Mouse (Mus musculus) monocyte, adult 5-6 weeks (primary cell): ENCODE results near the gene Tmem19. TPM values are rescaled to one million over a fixed set of nuclear protein-coding genes. Genes with fewer than 3 reads are reported as not detected.

Experiments
- ATAC-seq: fragments of 153-309, 156-312 bp; replicated peaks from 2 replicates; pipeline ENCODE4 v1.8.0; 2017; ENCODE audit warnings: mild to moderate bottlenecking; ENCODE audit not compliant: low TSS enrichment, insufficient number of reproducible peaks, severe bottlenecking, poor library complexity, low FRiP score
- total RNA-seq: library from RNA; stranded (forward); fragments of 200-1000, 200-491, 200-594 nt; gene quantifications from 3 replicates; pipeline ENCODE4 v1.2.3, GENCODE M21; 2017

The Tmem19 gene
- 21.0 to 32.8 TPM (median 30.4 TPM) in 3 replicates for total RNA-seq

DNA sequence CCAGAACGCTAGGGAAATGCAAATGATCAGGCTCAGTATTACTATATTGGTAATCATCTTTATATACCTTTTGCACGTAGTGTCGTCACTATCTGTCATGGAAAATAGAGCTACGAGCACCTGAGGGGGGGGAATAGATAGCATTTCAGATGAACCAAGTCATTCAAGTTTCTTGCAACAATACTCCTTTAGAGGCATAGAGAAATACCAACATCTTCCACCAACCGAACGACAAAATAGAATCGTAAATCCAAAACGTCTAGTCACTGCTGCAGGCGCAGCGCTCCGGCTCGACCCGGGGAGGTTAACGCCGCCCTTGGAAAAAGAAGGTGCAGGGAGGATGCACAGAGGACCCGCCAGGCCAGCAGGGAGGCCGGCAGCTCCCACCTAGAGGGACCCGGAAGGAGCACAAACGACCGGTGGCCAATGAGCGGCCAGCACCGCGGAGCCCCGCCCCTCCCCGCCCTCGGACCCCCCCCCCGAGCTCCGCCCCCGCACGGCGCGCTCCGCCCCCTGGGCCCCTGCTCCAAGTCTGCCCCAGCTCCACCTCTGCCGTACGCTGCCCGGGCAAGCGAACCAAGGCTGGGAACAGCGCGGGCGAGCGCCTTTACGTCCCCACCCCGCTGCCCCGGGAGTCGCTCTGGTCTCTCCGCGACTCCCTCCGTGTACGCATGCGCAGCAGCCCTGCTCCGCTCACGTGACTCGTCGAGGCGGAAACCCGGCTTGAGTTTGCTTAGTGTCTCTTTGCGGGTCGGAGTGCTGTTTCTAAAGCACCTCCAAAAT, at the start of gene Tmem19:
Gene Tmem19, minus strand, starts transcription at position 662 of the 783 bp plus-strand sequence.
- ATAC-seq, result peak; percentile 94

DNA sequence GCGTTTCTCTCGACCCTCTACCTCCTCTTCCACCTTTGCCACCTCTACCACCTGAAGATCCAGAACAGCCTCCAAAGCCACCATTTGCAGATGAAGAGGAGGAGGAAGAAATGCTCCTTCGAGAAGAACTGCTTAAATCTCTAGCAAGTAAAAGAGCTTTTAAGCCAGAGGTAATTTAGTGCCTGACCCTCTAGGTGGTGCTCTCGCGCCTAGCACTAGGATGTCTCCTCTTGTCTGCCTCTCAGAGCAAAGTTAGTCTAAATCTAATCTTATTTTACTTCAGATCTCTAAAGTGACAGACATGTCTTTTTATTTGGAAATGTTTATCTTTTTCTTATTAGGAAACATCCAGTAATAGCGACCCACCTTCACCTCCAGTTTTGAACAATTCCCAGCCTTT, 44.1 kb upstream of the Tmem19 start:
- ATAC-seq, result peak; percentile 61; the same call in 1 of the 2 replicates

DNA sequence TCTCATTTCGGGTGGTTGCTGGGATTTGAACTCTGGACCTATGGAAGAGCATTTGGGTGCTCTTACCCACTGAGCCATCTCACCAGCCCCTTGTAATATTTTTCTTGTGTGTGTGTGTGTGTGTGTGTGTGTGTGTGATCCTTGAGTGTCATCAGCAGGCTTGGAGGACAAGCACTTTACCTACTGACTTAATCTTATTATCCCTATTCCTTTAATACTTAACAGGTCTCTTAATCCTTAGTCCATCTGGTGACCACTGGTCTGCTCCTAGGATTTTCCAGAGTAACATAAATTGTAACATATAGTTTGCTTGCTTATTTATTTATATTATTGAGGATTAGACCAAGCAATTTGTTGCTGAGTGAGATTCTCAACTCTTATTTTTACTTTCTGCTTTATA, 29.6 kb upstream of the Tmem19 start:
- no peak for ATAC-seq

DNA sequence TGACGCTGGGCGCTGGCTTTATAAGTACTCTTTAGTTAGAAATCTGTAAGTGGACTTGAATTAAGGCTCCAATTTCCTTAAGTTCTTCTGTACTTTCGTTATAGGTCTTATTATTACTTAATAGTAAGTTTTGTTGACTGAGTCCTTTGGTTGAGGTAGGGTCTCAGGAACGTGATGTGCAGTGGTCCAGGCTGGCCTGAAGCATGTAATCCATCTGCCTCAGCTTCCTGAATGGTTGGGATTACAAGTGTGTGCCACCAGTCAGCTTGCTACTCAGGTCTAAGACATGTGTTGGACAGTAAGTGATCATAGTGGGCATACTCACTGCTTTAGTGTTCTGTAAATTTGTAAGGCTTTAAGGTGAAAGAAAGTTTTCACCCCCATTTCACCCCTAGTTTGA, 28.8 kb upstream of the Tmem19 start:
- ATAC-seq, result no peak

DNA sequence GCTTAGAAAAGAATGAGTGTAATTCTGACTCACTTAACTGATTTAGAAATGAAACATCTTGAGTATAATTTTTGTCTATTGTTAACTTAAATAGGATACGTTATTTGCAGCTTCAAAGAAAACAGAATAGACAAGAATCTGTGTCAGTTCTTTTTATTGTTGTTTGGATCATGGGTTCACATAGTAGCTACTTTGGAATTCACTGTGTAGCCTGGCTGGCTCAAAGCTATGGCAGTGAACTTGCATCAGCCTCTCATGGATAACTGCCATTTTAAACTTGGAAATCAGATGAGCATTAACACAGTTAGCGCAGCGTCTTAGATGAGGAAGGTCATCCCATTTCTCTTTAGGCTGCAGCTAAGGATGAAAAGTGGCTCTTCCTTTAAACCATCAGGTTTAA, 25.6 kb upstream of the Tmem19 start:
- no peak for ATAC-seq

DNA sequence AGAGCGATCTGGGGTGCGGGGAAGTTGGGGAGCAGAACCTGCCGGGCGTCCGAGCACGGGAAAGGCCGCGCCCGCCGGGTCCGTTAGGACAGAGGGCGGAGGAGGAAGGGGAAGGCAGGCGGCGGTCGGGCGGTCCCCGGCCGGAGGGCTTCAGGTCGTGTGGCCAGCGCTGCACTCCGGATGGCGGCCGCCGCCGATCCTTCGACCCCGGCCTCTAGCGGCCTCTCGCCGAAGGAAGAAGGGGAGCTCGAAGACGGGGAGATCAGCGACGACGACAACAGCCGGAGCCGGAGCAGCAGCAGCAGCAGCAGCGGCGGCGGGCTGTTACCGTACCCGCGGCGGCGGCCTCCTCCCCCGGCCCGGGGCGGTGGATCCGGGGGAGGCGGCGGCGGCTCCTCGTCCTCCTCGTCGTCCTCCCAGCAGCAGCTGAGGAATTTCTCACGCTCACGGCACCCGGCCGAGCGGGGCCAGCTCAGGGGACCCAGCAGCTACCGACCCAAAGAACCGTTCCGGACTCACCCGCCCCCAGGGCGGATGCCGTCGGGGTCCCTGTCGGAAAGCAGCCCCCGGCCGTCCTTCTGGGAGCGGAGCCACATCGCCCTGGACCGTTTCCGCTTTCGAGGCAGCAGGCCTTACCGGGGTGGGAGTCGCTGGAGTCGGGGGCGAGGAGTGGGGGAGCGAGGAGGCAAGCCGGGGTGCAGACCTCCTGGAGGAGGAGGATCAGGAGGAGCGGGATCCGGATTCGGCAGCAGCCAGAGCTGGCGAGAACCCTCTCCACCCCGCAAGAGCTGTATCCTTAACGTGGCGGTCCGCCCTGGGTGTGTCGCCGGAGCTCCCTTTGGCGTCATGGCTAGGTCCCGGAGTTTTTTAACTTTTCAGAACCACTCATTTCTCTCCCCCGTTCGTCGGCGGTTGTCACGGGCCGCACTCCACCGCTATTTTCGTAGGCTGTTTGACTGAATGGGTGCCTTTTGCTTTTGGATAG, 23.0 kb upstream of the Tmem19 start:
- ATAC-seq, result peak; percentile 18; the same call in 1 of the 2 replicates

DNA sequence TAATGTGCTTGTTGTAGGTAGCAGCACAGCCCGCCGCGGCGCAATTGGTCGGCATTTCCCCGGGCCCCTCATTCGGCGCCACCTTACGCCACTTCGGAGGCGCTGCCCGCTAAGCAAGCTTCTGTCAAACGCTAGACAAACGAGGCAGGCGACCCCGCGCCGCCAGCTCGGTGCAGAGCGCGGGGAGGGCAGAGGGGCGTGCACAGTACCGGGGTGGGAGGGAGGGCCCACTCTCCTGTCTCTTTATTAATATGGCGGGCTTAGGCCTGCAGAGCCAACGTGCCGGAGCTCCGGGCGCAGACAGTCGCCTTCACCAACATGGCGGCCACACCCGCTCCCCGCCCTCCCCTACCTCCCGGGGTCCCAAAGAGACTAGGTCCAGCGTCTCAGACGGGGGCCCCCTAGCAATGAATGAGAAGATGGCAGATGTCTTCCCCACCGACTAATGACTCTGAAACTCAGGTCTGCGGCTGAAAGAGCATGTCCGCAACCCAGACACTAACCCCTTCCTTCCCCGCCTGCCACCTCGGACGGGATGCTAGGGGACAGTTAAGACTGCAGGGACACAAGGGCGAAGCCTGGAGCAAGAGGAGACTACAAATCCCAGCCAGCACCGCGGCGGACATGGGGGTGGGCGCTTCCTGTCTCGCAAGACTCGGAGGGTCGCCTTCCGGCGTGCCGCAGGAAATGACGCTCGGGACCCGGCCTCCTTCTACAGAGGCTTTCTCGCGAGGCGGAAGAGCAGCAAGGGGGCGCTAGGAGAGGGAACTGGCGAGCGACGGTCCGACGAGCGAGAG, 22.1 kb upstream of the Tmem19 start, which contains the start of the genes Thap2 and Zfc3h1:
Gene Thap2, minus strand, starts transcription at position 223 of the 797 bp plus-strand sequence.
Gene Zfc3h1, plus strand, starts transcription at position 739 of the 797 bp plus-strand sequence.
- ATAC-seq, result peak; percentile 95

DNA sequence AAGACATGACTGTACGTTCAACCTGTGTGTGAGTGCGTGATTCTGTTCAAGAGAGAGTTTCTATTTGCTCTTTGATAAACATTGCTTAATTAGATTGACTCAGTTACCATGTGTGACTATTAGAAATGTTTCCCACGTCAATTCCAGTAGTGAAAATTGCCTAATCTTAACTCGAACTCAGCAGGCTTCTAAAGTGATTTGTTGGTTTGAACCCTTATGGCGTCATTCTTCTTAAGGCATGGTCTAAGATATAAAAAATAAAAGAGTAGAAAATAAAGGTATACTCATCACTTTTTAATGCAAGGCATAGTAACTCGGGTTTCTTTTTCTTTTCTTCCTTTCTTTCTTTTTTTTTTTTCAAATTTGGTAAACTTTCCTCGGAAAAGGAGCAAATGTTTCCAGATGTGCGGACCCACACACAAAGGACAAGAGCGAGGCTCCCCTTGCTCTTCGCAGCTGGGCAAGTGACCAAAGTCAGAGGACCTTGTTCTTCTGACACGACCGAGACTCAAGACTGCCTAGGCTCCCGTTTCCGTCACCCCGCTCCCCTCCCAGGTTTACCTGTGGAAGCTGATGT, 21.4 kb upstream of the Tmem19 start:
- ATAC-seq, result no peak

DNA sequence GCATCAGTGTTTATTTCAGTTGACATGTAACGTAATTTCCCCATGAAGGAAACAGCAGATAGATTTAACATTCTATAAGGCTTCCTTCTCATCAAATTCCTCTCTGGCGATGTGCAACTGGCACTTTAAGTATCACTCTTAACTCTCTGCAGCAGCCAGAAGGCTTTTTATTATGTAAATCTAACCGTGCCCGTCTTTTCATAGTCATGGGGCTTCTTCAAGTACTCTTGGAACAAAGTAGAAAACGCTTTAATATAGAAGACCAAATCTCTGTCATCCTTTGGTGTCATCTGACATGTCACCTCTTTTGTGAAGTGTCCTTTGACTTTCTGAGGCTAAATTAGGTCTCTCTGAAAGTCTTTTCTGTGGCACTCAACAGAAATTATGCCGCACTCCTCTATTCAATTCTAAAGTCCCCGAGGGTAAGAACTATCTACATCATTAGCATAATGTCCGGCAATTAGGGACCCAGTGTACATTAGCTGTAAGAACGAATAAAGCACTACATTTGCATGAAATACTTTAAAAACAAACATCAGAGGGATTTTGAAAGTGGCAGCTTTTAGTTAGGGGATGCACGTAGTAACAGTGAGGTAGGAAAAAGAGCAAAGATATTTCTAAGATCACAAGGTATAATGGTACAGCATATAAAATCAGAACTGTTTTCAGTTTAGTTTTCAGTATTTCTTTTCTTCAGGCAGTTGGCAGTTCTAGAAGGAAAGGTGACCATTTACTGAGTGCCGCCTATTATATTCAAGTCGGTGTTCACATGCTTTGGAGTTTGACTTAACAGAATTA, 20.7 kb upstream of the Tmem19 start:
- ATAC-seq, result no peak

DNA sequence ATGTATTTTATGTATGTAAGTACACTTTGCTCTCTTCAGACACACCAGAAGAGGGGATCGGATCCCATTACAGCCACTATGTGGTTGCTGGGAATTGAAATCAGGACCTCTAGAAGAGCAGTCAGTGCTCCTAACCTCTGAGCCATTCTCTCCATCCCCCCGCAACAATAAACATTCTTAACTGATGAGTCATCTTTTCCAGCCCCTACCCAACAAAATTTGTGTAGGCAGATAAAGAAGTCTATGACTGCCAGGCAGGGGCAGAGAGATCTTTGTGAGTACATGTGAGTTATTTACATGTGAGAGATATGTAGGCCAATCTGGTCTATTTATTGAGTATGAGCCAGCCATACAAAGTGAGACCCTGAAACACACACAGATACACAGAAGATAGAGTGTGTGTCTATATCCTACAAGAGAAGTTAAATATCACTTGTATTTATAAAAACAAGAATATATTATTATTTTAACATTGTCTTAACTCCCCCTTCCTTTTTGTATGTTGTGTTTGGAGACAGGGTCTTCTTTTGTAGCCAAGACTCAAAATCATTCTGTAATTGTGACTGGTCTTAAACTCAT, 19.3 kb upstream of the Tmem19 start:
- no peak for ATAC-seq

DNA sequence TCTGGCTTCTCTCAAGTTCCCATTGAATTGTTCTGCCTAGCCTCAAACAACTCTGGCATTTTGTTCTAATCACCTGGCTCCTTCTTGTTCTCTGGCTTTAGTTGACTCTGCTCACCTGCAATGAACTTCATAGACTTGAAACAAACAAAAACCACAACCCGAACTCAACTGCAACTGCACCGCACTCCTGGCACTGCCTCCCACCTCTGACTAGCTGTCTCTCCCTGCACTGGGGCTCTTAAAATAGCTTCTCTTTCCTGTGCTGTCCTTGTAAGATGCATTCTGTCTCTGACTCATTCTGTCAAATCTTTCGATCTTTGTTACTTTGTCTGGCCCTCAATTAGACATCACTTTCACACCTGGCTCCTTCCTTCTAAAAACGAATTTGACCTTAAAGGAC, 850 bp upstream of the Tmem19 start:
- no peak for ATAC-seq

DNA sequence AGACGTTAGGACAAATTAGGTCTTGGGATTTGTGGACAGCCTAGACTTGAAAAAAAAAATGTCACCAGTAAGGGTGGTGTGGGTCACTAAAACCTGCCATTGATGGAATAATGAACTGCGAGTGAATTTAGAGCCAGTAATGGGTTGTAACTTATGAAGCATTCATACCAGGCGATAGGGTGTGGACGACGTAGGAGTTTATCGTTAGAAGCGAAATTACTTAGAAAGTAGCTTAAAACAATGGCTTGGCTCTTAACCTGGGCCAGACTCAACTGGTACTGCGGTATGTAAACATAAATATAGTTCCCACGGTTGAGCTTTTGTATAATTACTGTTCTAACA, 293 bp upstream of the Tmem19 start:
- ATAC-seq, result 0 out of 2 replicates have a peak, but pooled peaks have one; percentile 2

DNA sequence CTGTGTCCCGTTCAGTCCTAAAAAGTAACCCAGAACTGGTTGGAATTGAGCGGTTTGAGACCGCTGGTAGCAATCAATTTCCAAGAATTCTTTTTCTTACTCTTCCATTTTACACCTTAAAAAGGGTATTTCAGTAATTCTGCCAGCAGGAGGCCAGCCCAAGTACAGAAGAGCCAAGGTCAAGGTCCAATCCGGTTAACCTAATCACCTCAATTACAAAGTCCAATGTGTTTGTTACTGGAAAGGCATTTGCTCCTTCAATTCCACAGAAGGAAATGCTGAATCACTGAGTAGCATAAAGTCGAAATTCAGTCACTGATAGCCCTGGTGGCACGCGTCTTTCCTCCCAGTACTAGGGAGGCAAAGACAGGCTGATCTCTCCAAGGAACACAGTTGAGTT, 3.2 kb downstream of the Tmem19 start:
- ATAC-seq, result no peak

DNA sequence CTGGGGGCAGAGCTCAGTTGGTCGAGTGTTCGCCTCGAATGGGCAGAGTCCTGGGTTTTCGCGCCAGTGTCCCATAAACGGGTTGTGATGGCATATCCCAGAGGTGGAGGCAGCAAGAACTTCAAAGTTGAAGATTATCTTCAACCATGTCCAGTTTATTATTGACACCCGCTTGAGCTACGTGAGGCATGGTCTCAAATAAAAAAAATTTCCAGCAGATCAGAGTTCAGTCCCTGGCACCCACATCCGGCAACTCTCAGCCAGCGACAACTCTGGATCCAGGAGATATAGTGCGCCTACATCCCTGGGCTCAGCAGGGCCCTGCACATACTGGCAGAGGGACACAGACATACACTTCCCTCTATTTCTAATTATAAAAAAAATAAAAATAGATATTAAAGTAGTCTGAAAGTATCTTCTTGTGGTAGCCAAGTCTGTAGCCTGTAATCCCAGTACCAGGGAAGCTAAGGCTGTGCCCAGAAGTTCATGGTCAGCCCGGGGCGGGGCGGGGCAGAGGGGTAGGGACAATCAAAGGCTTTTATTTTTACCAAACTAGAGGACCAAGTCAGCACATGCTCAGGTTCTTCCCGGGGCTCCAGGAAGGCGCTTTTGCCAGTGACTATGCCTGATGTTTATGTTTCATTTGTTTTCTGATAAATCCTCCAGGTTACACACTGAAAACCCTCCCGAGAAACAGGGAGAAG, 3.9 kb downstream of the Tmem19 start:
- ATAC-seq, result no peak

DNA sequence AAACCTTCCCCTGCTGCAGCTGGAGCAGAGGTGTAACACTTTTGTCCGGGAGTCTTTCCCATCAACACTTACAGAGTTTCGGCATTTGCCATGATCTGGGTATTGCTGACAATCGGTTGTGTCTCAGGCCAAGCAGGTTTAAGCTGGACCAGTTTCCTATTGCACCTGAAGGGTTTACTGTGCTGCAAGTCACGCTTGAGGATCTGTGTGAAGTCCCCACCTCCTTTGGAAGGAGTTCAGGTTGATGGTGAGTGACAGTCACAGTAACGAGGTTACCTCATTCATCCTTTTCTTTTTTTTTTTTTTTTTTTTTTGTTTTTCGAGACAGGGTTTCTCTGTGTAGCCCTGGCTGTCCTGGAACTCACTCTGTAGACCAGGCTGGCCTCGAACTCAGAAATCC, 6.2 kb downstream of the Tmem19 start:
- no peak for ATAC-seq

DNA sequence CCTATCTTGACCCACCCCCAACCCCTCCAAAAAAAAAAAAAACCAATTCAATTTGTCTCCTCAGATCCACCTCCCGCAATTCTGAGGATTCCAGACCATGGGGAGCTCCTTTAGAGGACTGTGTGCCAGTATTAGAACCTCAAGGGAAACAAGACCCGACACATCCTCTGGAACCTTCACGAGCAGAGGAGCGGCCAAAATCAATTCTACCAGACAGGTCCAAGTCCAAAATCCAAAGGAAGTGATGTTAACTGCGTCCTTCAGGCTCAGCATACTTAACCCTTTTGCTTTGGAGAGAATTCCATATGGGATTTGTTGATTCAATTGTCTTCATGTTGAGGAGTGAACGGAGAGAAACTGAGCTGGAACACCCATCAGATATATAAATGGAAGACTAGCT, 7.3 kb downstream of the Tmem19 start:
- ATAC-seq, result no peak

DNA sequence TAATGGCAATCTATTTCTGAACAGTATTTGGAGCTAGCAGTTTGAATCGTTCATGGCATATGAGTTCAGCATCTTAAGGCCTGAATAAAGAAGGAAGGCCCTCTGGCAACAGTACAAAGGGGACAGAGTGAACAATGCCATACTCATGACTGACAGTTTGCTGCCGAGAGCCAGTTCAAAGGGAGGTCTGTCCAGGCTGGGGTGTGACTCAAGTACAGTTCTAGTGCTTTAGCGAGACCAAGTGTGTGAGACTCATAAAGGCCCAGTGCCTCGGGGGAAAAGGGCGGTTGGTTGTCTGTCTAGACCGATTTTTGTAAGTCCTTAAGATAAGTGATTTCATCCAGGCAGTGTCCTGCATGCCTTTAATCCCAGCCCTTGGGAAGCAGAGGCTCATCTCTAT, 7.7 kb downstream of the Tmem19 start:
- ATAC-seq, result no peak
